Mouse (Mus musculus): ENCODE data around the gene Rpl13.

DNA sequence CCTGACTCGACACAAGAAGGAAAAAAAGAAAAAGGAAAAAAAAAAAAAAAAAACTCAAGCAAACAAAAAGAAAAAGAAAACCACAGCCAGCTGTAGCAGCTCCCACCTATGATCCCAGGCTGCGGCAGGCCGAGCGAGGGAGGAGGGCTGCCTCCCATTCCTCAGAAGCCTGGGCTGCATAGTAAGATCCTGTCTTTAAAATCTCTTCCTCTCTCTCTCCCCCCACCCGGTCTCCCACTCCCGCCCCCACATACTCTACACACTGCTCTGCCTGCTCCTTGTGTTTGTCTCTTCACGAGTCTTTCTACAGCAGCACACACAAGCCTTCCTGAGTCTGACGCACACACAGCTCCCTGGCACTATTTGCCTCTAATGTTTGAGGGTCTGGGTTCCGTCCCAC lies 19.9 kb downstream of the Rpl13 start:
- TF ChIP-seq CTCF (IDR thresholded peaks at IDR 0.05; ENCODE audit: low read depth) (no peak), EP300 (optimal IDR thresholded peaks at IDR 0.05) (no peak)
